Mouse (Mus musculus): ENCODE data around the gene Rps3a1.
"Not testable (repeated sequence)": the region's sequence is repeated elsewhere in the genome, so short reads cannot be mapped to it uniquely, and the experiment has no call there.

The Rps3a1 gene

GRCm38 (mm10) chr3:86114659-86115338 is 27.7 kb downstream of the Rps3a1 start:
- DNase-seq: peak; percentile 63

GRCm38 (mm10) chr3:86112766-86113165 is 29.7 kb downstream of the Rps3a1 start:
- DNase-seq: no peak

DNA sequence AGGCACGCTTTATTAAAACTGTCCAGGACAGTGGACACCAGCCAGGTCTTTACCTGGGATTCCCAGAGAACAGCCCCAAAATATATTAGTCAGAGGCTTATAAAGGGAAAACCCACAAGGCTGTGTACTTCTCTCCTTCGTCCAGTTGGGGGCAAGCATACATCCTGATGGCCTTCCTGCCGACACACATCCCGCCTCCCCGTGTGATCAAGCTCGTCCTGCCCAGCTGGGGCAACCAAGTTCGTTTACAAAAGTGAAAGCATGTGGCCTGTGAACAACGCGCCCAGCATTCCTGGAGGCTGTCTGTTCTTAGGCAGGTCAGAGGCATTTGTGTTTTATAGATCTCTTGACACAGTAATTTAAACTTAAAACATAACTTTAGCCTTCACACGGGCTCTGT is 32.4 kb downstream of the Rps3a1 start:
- DNase-seq: peak; percentile 48

GRCm38 (mm10) chr3:86109099-86109498 is 33.4 kb downstream of the Rps3a1 start:
- no peak for DNase-seq

DNA sequence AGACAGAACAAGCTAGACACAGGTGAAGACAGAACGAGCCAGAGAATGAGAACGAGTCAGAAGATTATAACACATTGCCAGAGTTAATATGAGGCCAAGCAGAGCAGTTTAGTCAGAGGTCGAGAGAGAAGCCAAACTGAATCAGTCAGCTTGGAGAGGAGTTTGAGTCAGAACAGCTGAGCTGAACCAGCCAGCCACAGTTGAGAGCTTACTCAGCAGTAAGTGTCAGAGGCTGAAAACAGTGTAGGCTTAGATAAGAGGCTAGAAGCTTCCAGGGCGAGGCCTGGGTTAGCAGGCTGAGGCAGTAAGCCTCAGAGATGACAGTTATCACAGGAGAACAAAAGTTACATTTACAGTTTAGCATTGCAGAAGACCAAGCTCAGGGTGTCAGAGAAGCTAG is 33.9 kb downstream of the Rps3a1 start:
- DNase-seq: no peak

DNA sequence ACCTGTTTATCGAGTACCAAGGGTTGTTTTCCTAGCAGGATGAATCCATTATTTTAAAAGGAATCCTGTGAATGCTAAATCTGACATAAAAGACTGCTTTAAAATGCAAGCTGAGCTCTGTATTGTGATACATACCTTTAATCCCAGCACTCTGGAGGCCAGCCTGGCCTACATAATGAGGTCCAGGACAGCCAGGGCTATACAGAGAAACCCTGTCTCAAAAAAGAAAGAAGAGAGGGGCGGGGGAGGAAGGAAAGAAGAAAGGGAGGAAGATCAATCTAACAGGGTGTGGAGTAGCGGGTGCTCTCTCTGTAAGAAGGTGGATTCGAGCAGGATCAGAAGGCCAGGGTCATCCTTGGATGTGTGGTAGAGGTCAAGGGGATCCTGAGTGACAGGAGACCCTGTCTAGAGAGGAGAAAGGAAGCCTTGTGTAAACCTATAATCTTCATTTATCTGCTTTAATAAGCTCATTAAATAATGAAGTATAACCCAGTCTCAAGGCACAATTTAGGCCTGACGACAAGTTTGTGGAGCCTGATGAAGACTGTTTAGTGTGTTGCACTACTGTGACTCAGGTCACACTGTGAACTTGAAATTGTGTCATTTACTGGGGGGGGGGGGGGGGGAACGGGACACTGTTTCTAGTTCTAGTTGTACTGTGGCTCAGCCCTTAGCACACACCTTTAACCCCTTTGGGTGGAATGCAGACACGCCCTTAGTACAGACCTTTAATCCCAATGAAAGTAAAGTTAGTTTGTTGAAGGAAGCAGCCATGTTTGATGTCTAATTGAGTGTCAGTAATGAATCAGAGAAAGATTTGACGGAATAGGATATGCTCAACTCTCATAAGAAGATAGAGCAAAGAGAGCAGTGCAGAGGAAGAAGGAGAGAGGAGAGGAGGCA is 34.6 kb downstream of the Rps3a1 start:
- DNase-seq: no peak

DNA sequence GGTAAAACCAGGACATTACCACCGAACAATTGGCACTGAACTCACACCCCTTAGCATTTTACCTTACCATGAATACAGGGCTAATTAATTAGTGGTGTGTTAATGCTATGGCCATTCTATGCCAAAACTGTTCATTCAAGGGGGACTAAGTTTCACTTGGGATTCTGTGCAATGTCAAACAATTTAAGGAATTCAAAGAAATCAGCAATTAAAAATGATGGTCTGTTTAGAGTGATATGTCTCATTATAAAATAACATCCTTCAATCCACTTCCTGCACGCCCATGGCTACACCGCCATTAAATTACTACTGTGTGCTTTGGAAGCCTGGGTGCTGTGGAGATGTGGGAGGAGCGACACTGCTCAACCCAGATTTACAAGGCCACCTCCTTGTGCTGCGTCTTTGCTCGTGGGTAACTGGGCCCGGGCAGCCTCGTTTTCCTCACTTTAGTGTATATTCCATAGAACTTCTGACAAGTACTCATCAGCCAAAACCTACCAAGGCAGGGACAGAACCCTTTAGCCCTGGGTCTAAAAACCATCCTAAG is 36.3 kb downstream of the Rps3a1 start:
- DNase-seq: no peak

GRCm38 (mm10) chr3:86104909-86105308 is 37.6 kb downstream of the Rps3a1 start:
- no peak for DNase-seq

DNA sequence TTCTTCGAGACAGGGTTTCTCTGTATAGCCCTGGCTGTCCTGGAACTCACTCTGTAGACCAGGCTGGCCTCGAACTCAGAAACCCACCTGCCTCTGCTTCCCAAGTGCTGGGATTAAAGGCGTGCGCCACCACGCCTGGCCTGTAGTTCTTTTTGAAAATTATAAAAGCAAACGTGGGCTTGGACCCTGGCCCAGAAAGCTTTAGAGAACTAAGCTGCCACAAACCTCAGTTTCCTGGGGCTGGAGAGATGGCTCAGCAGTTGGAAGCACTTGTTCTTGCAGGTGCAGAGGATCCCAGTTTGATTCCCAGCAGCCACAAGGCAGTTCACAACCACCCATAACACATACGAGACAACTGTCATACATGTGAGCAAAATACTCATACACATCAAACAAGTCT is 38.1 kb downstream of the Rps3a1 start:
- not testable (repeated sequence) for DNase-seq

DNA sequence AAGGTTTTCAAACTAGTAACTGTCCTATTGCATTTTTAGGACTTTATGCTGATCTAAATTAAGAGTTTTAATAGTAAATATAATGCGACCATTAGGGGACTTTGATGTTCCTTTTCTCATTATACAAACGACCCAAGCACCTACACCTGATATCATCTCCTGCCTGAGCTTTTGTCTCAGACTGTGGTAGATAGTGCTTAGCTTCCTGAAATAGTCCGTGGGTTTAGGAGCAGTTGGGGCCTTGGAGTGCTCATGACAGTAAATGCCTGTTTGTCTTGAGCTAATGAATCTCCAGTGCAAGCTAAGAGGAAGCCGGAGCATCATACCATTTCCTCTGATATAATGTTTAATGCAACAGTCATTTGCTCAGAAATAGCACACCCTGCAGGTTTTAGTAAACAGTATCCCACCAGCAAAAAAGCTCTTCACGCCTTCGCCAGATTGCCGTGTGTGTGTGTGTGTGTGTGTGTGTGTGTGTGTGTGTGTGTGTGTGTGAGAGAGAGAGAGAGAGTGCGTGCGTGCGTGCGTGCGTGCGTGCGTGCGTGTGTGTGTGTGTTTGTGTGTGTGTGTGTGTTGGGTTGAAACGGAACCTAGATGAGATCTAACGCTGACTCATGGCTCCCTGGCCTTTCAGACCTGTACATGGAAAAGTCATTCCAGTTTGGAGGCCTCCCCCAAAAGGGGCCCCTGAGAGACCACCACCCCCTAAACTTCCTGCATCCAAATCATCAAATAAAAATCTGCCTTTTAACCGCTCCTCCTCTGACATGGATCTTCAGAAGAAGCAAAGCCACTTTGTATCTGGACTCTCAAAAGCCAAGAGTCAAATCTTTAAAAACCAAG is 38.8 kb downstream of the Rps3a1 start:
- no peak for DNase-seq

DNA sequence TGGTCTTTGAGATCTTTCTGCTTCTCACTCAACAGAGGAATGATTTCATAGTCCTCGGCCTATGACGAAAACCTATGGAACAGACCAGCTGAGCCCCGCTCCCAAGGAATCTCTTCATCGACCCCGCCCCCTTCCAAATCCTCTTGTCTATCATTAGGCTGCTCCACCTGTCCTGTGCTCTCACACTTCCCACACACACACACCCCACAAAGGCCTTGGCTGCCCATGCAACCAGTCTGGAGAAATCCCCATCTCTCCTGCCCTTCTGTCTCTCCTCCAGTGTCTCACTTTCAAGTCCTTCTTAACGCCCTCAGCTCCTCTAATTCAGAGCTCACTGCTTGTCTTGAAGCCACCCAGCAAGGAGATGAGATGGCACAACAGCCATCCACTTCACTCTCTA is 40.5 kb downstream of the Rps3a1 start:
- DNase-seq: no peak

DNA sequence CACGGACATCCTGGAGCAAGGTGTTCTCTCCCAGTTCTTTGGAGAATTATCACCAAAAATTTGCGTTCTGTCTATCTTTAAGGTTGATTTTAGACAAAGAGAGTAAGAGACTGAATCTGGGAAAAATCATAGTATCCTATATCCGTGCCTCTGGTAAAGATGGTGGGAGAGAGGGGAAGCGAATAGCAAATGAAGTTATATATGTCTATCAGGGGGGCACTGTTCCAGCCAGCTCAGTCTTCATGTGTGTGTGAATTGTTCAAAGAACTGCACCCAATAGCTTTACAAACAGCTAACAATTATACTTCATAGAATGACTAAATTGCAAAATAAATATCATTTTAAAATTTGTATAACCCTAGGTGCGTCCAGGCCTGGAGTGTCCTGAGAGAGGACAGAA is 48.6 kb downstream of the Rps3a1 start:
- no peak for DNase-seq

- DNase-seq: no peak
These were observed 49.2 kb downstream of the Rps3a1 start for GRCm38 (mm10) chr3:86093213-86093845.
